Mouse (Mus musculus) MEL (cell line): Measurements from ENCODE around the gene Ints7.

Source experiments
- CTCF ChIP-seq, 3 experiments: IDR thresholded peaks in 2 of 3; conservative IDR thresholded peaks in 1 of 3; 2 replicates each; pipeline ENCODE4 v1.5.1; 2011 to 2012; ENCODE audit warnings: low read length in 3 of 3, low read depth in 2 of 3, mild to moderate bottlenecking in 2 of 3, improper control_type of control experiment in 1 of 3, inconsistent platforms in 1 of 3, mixed read lengths in 1 of 3, moderate library complexity in 1 of 3; ENCODE audit not compliant: control insufficient read depth in 1 of 3, insufficient read depth in 1 of 3, poor library complexity in 1 of 3, severe bottlenecking in 1 of 3
- MAFK ChIP-seq: IDR thresholded peaks from 2 replicates; pipeline ENCODE4 v1.6.1; 2011; ENCODE audit warnings: low read depth, mild to moderate bottlenecking, low read length, improper control_type of control experiment, borderline replicate concordance
- MEF2A ChIP-seq: IDR thresholded peaks from 2 replicates; pipeline ENCODE4 v1.6.1; 2014; ENCODE audit warnings: low read depth, mild to moderate bottlenecking, inconsistent platforms, low read length, improper control_type of control experiment; ENCODE audit not compliant: poor library complexity, insufficient replicate concordance, severe bottlenecking; ENCODE audit errors: extremely low read depth
- POLR2A ChIP-seq, 2 experiments: IDR thresholded peaks; 2 replicates each; pipeline ENCODE4 v1.6.1; 2011 to 2012; ENCODE audit warnings: low read length in 2 of 2, mild to moderate bottlenecking in 2 of 2, control low read depth in 1 of 2, improper control_type of control experiment in 1 of 2, low read depth in 1 of 2, moderate library complexity in 1 of 2; ENCODE audit not compliant: control insufficient read depth in 1 of 2, insufficient read depth in 1 of 2, poor library complexity in 1 of 2
- POLR2AphosphoS5 ChIP-seq: IDR thresholded peaks from 2 replicates; pipeline ENCODE4 v1.6.1; 2012; ENCODE audit warnings: low read depth, borderline replicate concordance, mild to moderate bottlenecking, inconsistent platforms, low read length, moderate library complexity, mixed read lengths

DNA sequence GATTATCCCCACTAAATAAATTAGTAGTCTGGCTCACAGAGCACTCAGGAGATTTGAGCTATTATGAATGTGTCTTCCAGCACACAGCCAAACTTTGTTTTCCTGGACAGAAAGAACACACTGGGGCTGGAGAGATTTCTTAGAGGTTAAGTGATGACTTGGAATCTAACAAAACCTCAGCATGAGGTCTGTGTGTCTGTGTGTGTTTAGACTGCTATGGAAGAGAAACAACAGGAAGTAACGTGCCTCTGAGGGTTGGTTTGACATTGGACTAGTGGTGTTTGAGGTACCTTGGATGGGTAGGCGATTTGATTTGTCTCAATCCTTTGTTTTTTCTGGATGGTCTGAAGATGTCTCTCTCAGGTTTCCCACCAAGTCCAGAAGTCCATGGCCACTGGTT, 58.7 kb downstream of the Ints7 start:
- TF ChIP-seq MEF2A (no peak), POLR2AphosphoS5 (no peak), MAFK (no peak), CTCF (IDR thresholded peaks at IDR 0.05 in 2 of 3, conservative IDR thresholded peaks at IDR 0.05 in 1 of 3; ENCODE audit: control insufficient read depth in 1 of 3, insufficient read depth in 1 of 3, low read depth in 2 of 3, low read length in 3 of 3, poor library complexity in 1 of 3, severe bottlenecking in 1 of 3) (no peak), POLR2A (IDR thresholded peaks at IDR 0.05; ENCODE audit: control insufficient read depth in 1 of 2, insufficient read depth in 1 of 2, low read depth in 1 of 2, low read length in 2 of 2, poor library complexity in 1 of 2) (no peak)
